Mouse (Mus musculus): ENCODE results near the gene Clcnkb. TPM values are rescaled to one million over a fixed set of nuclear protein-coding genes. Genes with fewer than 3 reads are reported as not detected.

Gene Clcnkb
- polyA plus RNA-seq, 1 experiment from 2014 or later: not detected

DNA sequence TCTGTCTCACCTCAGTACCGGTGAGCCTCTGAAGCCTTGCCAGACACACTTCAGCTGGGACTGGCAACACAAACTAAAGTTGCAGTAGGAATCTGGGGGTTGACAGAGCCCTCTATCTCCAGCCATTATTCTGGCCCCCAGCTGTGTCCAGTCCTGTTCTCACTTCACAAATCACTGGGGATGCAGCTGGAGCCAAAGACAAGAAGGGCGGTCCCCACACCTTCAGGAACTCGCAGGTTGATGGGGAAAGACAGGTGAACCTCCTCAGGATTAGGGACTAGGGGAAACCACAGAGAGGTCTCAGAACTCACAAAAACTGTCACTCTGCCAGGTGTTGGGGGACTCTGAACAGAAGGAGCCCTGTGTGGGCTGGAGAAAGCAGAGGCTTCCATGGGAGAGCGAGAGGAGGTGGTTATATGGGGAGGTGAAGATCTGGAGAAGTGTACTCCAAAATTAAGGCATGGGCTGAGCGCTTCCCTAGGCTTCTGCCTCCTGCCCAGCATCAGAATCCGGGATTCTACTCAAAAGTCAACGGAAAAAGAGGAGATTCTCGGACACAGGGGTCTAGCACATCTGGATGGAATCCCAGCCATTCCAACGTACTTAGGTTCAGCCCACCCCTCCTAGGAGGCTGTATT is 4.5 kb upstream of the Clcnkb start, which contains the start of gene Hspb7:
Gene Hspb7 (plus strand): TSS at position 588 of the 638 bp plus-strand sequence.
- no peaks in the 10 kb centered on the region for H3K36me3 ChIP-seq (replicated peaks)
- H3K27me3 ChIP-seq (replicated peaks): no peaks in the 10 kb centered on the region
- no peak within 1 kb of the TSS for H3K9ac ChIP-seq
- ATAC-seq (replicated peaks): no peak
- H3K4me1 ChIP-seq: peaks cover 5% of the 10 kb centered on the region; the same call in 1 of the 2 replicates
- no peak within 1 kb of the TSS for H3K4me3 ChIP-seq
- H3K27ac ChIP-seq: no peak within 1 kb of the TSS
- no peaks in the 10 kb centered on the region for H3K9me3 ChIP-seq
- H3K4me2 ChIP-seq: no peak within 1 kb of the TSS
- WGBS: 70% methylated on average over 9 of the region's 9 CpGs

DNA sequence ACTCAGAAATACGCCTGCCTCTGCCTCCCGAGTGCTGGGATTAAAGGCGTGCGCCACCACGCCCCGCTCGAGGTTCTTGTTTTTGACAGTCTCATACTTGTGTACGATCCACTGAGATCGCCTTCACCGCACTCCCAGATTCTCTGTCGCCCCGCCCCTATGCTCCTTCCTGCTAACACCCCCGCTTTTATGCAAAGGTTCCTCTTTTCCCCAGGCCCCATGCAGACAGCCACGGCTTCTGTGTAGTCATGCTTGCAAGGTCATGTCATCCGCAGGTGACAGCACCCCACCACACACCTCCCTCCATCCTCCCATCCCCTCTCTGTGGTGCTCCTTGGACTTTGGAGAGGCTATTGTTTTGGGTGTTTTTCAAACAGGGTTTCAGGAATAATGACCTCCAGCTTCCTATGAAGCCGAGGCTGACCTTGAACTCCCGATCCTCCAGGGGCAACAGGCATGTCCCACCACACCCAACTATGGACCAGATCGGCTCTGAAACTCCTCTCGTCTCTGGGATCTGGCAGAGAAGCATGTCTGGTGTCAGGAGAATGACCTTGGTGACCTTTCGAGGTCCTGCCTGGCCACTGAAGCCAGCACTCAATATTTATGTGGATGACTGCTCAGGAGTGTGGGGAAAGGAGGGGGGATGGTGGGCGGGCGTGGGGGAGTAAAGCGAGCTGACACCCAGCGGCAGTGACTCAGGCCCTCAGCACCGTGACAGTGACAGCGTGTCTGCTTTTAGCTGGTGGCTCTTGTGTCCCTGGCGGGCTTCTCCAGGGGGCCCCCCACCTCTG is 3.8 kb upstream of the Clcnkb start:
- Histone ChIP-seq H3K27me3 (replicated peaks) (no peaks in the 10 kb centered on the region), H3K4me3 (no peak overlapping the region), H3K9me3 (no peaks in the 10 kb centered on the region), H3K9ac (no peak overlapping the region), H3K27ac (no peak overlapping the region), H3K4me2 (no peak overlapping the region), H3K36me3 (replicated peaks) (no peaks in the 10 kb centered on the region), H3K4me1 (no peaks in the 10 kb centered on the region)
- 68% methylated on average over 27 of the region's 27 CpGs for WGBS
- no peak for ATAC-seq (replicated peaks)

DNA sequence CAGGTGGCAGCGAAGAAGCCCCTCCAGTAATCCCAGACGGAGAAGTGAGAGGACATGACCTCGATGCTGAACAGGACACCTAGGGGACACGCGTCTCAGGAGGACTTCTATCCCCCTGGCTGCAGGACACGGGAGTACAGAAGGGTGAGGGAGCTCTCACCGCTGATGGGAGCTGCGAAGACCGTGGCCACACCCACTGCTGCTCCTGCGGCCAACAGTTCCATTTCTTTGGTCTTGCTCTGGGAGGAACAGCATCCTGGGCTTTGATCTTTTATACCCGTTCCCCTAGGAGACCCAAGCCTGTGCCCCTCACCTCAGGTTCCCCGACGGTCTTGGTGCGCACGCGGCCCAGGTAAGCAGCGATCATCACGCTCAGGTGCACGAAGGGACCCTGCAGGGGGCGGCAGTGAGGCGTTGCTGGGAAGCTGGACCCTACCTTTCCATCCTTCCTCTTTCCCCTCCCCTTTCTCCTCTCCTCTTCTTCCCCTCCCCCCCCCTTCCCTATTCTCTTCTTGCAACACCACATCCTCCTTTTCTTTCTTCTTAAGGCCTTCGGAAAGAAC is 4.3 kb downstream of the Clcnkb start:
- no peak overlapping the region for H3K9ac ChIP-seq

DNA sequence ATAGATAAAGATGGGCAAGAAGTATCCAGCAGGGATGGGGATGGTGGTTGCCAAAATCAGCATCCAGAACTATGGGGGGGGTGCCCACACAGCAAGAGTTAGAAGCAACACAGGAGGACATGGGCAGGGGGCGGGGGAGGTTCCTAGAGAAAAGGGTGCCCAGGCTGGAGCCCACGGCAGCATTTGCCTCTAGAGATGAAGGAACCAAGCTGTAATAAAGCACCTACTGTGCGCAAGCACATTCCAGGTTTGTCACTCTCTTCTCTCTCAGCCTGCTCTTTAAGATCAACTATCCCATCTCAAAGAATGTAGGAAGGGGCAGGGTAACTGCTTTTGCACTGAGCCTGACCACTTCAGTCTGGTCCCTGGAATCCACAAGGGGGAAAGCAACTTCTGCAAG is 7.2 kb downstream of the Clcnkb start:
- no peaks in the 10 kb centered on the region for H3K9me3 ChIP-seq
- H3K9ac ChIP-seq: no peak overlapping the region
- H3K4me3 ChIP-seq: no peak overlapping the region
- no peak overlapping the region for H3K27ac ChIP-seq
- H3K36me3 ChIP-seq (replicated peaks): no peaks in the 10 kb centered on the region
- 0 out of 2 replicates have a peak, but pooled peaks cover 2% of the 10 kb centered on the region for H3K4me1 ChIP-seq
- no peak for ATAC-seq (replicated peaks)
- 90% methylated on average over 3 of the region's 3 CpGs for WGBS
- no peak overlapping the region for H3K4me2 ChIP-seq
- H3K27me3 ChIP-seq (replicated peaks): no peaks in the 10 kb centered on the region

More for the DNA sequence above, 4.3 kb downstream of the Clcnkb start:
- no peaks in the 10 kb centered on the region for H3K4me1 ChIP-seq
- no peaks in the 10 kb centered on the region for H3K27me3 ChIP-seq (replicated peaks)
- no peak overlapping the region for H3K27ac ChIP-seq
- no peak overlapping the region for H3K4me2 ChIP-seq
- H3K36me3 ChIP-seq (replicated peaks): no peaks in the 10 kb centered on the region
- no peak for ATAC-seq (replicated peaks)
- H3K4me3 ChIP-seq: no peak overlapping the region
- H3K9me3 ChIP-seq: no peaks in the 10 kb centered on the region
- 19% methylated on average over 22 of the region's 22 CpGs for whole genome bisulfite sequencing

DNA sequence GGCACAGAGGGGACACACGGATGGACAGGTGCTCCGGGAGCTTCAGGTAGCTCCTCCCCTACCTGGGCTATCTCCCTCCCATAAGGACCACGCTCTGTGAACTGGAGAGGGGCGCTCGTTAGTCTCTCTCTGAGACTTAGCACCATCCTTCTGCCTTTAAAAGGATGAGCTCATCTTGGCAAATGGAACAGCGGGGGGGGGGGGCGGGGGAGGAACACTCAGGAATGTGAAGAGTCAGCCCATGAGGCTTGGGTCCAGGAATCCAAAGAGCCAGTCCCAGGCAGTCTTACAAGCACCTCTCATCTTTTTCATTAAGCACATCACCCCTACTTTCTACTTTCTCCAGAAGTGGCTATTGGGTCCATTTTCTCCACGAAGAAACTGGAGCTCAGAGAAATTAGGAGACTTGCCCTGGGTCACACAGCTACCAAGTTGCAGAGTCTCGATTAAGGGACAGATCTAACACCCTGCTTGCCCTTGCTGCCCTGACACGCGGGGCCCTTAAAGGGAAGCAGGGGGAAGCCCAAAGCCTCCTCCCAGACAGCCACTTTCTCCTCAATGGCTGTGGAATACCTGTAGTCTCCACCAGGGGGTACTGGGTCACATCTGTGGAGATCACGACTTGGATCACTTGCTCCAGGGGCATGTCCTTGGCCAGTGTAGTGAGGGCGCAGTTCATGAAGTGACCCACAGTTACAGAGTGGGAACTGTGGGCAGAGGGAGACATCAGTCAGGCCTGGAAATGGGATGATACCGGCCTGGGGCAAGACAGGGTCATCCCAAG is 9.1 kb downstream of the Clcnkb start:
- 44% methylated on average over 14 of the region's 14 CpGs for WGBS
- no peak for ATAC-seq (replicated peaks)

DNA sequence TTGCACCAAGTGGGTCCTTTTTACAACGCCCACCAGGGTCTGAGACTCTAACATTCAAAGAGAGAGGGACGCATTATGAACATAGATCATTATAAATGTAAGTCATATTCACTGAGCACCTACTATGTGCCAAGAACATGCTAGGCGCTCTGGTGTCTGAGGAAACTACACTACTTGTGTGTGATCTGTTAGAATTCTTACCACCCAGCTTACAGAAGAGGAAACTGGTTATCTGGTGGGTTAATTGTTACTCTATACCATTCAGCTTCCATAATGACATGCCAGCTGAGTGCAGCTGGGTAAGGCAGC is 10.5 kb downstream of the Clcnkb start:
- WGBS: 79% methylated on average over 3 of the region's 3 CpGs
- H3K27me3 ChIP-seq (replicated peaks): no peaks in the 10 kb centered on the region
- H3K9me3 ChIP-seq: no peaks in the 10 kb centered on the region
- peak; percentile 10; the same call in 1 of the 2 replicates for ATAC-seq (replicated peaks)
- no peak overlapping the region for H3K4me2 ChIP-seq
- 0 out of 2 replicates have a peak, but pooled peaks cover 2% of the 10 kb centered on the region for H3K4me1 ChIP-seq
- no peak overlapping the region for H3K4me3 ChIP-seq
- no peaks in the 10 kb centered on the region for H3K36me3 ChIP-seq (replicated peaks)
- H3K27ac ChIP-seq: no peak overlapping the region
- no peak overlapping the region for H3K9ac ChIP-seq

More for the DNA sequence above, 9.1 kb downstream of the Clcnkb start:
- Histone ChIP-seq H3K4me2 (no peak overlapping the region), H3K27me3 (replicated peaks) (no peaks in the 10 kb centered on the region), H3K36me3 (replicated peaks) (no peaks in the 10 kb centered on the region), H3K4me3 (no peak overlapping the region), H3K4me1 (0 out of 2 replicates have a peak, but pooled peaks cover 2% of the 10 kb centered on the region), H3K27ac (no peak overlapping the region), H3K9me3 (no peaks in the 10 kb centered on the region), H3K9ac (no peak overlapping the region)

DNA sequence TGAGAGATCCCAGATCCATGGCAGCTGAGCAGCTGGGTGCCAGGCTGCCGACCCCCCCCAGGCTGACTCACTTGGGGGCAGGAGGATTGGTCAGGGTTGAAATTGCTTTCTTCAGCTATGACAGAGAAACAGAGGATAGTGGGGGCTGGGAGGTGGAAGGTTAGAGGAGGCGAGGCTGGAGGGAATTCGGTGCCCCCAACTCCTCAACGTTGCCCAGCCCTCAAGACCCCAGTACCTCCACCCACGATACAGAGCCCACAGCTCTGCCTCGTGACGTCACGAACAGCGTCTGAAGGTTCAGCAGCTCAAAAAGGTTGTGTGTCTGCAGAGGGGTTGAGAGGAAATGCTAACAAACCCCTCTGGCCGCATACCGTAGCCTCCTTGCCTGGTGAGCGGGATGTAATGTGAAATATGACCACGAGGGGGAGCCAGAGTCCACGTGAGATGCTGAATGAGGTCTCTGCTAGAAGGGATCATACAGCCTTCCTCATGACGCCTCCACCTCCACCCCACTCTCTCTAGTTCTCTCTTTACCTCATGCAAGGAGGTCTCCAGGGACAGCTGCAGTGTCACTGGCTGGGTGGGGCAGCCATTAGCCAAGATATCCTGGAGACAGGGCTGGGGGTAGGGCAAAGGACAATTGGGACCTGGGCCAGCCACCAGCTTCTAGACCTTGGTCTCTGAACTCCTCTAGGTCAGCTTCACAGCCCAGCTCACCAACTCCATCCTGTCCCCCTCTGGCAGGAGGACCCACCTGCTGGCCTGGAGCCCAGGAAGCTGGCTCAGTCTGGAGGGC is 11.1 kb downstream of the Clcnkb start:
- Histone ChIP-seq H3K36me3 (replicated peaks) (no peaks in the 10 kb centered on the region), H3K4me2 (peak overlapping the region; percentile 37), H3K9me3 (no peaks in the 10 kb centered on the region), H3K4me1 (0 out of 2 replicates have a peak, but pooled peaks cover 2% of the 10 kb centered on the region), H3K4me3 (no peak overlapping the region), H3K9ac (peak overlapping the region; percentile 21; the same call in 1 of the 2 replicates), H3K27ac (no peak overlapping the region), H3K27me3 (replicated peaks) (no peaks in the 10 kb centered on the region)
- peak; percentile 87 for ATAC-seq (replicated peaks)
- 14% methylated on average over 15 of the region's 15 CpGs for WGBS

DNA sequence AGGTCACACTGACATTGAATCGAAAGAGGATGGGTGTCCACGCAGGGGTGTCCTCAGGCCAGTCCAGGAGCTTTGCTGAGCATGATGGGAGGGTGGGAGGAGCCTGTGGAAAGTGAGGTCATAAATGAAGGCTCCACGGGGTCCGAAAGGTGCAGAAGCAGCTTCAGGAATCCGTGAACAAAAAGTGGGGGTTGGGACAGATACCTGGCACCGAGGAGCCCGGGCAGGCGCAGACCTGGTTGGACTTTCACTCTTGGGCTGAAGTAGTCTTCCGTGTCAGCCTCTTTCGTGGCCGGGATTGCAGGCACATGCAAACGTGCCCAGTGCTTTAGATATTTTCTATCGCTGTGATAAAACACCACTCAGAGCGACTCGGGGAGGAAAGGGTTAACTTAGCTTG is 15.6 kb downstream of the Clcnkb start:
- H3K27ac ChIP-seq: no peak overlapping the region
- H3K27me3 ChIP-seq (replicated peaks): no peaks in the 10 kb centered on the region
- H3K9me3 ChIP-seq: no peaks in the 10 kb centered on the region
- no peaks in the 10 kb centered on the region for H3K36me3 ChIP-seq (replicated peaks)
- H3K4me1 ChIP-seq: 0 out of 2 replicates have a peak, but pooled peaks cover 2% of the 10 kb centered on the region
- H3K4me3 ChIP-seq: no peak overlapping the region
- H3K4me2 ChIP-seq: no peak overlapping the region
- WGBS: 85% methylated on average over 15 of the region's 15 CpGs
- H3K9ac ChIP-seq: no peak overlapping the region
- ATAC-seq (replicated peaks): no peak

DNA sequence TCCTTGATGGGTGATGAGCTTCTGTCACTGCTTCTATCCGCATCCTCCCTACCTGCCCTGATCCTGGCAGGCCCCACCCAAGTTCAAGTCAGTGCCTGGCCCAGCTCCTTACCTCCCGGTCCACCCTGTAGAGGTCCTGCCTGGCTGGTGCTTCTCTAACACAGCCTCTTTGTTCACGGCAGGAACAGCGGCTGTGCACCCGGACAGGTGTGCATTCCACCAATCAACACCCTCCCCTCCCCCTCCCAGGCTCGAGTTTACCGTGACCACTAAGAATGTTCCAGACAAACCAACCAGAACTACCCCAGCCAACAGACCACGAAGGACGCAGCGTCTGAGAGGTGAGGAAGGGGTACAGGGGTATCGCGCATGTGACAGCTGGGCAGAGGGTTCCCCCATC is 17.3 kb downstream of the Clcnkb start, which contains the start of gene Clcnka:
Gene Clcnka (minus strand): TSS at position 180 of the 400 bp plus-strand sequence.
- Histone ChIP-seq H3K27me3 (replicated peaks) (no peaks in the 10 kb centered on the region), H3K9me3 (no peaks in the 10 kb centered on the region), H3K4me1 (no peaks in the 10 kb centered on the region), H3K4me3 (no peak within 1 kb of the TSS), H3K36me3 (replicated peaks) (no peaks in the 10 kb centered on the region), H3K4me2 (no peak within 1 kb of the TSS), H3K9ac (no peak within 1 kb of the TSS), H3K27ac (no peak within 1 kb of the TSS)
- ATAC-seq (replicated peaks): no peak
- WGBS: 68% methylated on average over 12 of the region's 12 CpGs

DNA sequence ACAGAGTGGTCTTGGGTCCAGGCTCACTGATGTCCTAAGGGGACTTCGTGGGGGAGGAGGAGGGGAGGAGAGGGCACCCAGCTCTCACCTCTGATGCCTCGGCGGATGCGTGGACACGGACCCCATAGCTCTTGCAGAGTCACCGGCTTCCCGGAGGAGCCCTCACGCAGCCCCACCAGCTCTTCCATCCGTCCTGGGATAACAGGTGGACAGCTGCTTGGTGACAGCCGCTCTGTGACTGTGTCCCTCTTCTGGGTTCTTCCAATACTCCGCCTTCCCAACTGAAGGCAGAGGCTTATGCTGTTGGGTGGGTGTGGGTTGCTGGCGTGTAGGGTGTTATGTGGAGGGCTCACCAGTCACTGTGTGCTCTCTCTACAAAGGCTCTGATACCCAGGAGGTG is 18.0 kb downstream of the Clcnkb start:
- Histone ChIP-seq H3K27me3 (replicated peaks) (no peaks in the 10 kb centered on the region), H3K36me3 (replicated peaks) (no peaks in the 10 kb centered on the region), H3K4me3 (no peak overlapping the region), H3K4me1 (no peaks in the 10 kb centered on the region), H3K27ac (no peak overlapping the region), H3K9ac (no peak overlapping the region), H3K9me3 (no peaks in the 10 kb centered on the region), H3K4me2 (no peak overlapping the region)
- 75% methylated on average over 12 of the region's 12 CpGs for WGBS
- no peak for ATAC-seq (replicated peaks)

DNA sequence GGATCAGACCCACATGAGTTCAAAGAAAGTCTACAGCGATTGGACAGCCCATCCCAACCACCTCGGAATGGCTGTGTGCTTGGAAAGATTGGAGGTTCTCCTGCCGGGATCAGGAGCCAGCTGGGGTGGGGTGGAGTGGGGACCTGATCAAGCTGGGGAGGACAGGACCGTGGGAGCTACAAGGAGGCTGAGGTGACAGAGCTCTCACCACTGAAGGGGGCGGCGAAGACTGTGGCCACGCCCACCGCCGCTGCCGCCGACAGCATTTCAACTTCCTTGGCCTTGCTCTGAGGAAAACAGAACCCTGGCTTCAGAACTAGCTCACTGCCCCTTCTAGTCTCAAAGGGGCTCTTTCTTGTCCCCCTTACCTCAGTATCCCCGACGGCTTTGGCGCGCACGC is 21.1 kb downstream of the Clcnkb start:
- ATAC-seq (replicated peaks): no peak
- no peaks in the 10 kb centered on the region for H3K9me3 ChIP-seq
- H3K27me3 ChIP-seq (replicated peaks): no peaks in the 10 kb centered on the region
- no peak overlapping the region for H3K4me3 ChIP-seq
- H3K36me3 ChIP-seq (replicated peaks): no peaks in the 10 kb centered on the region
- H3K4me2 ChIP-seq: no peak overlapping the region
- H3K9ac ChIP-seq: no peak overlapping the region
- H3K4me1 ChIP-seq: no peaks in the 10 kb centered on the region
- 23% methylated on average over 16 of the region's 16 CpGs for WGBS
- H3K27ac ChIP-seq: no peak overlapping the region
